Mouse (Mus musculus): ENCODE data around the gene Irx3.

DNA sequence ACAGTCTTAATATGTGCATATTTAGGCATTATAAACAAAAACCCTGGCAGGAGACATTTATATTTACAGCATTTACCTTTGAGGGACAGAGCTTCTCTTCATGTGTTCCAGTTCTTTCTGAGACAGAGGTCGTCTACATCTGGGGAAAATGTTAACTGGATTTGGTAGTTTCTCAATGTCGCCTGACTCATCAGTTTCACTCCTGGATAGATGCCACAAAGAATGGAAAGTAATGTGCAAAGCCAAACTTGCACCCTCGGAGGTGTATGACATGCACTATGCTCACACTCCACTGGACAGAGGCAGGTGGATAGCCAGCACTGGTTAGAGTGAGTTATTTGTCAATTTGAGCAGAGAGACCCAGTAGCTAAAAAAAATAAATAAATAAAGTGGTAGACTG lies 21.2 kb downstream of the Irx3 start:
- TF ChIP-seq CTCF (IDR thresholded peaks at IDR 0.05; ENCODE audit: extremely low read depth, insufficient read length, insufficient replicate concordance, low read depth, low read length), result no peak
- no peak for TF ChIP-seq POLR2A (IDR thresholded peaks at IDR 0.05; ENCODE audit: low read depth, low read length)

Data from small intestine, adult 2 months (tissue).